Mouse (Mus musculus) hindbrain, embryonic 13.5 days (tissue): Measurements from ENCODE around the gene Med25. TPM values are rescaled to one million over a fixed set of nuclear protein-coding genes. Genes with fewer than 3 reads are reported as not detected.

ENCODE experiments used
- ATAC-seq: fragments of 200-750 bp; cut with Nextera tagmentation; 2 replicates; pipeline ENCODE4 v1.8.0; 2017; ENCODE audit warnings: moderate TSS enrichment; ENCODE audit not compliant: low FRiP score
- H3K27ac ChIP-seq: fragments of 300-500 bp; sonication (generic); 2 replicates; pipeline ENCODE4 v1.5.1; 2015; ENCODE audit warnings: inconsistent platforms, mild to moderate bottlenecking, moderate library complexity
- H3K27me3 ChIP-seq: fragments of 300-500 bp; sonication (generic); 2 replicates; pipeline ENCODE4 v1.6.1; 2015; ENCODE audit warnings: mild to moderate bottlenecking, inconsistent platforms
- H3K36me3 ChIP-seq: fragments of 300-500 bp; sonication (generic); 2 replicates; pipeline ENCODE4 v1.6.1; 2015; ENCODE audit warnings: mild to moderate bottlenecking, inconsistent platforms
- H3K4me1 ChIP-seq: fragments of 300-500 bp; sonication (generic); replicated peaks from 2 replicates; pipeline ENCODE4 v1.6.1; 2015; ENCODE audit warnings: inconsistent platforms
- H3K4me2 ChIP-seq: fragments of 300-500 bp; sonication (generic); 2 replicates; pipeline ENCODE4 v1.6.1; 2015; ENCODE audit warnings: inconsistent platforms, mild to moderate bottlenecking, moderate library complexity
- H3K4me3 ChIP-seq: fragments of 300-500 bp; sonication (generic); 2 replicates; pipeline ENCODE4 v1.5.1; 2015; ENCODE audit warnings: mild to moderate bottlenecking, inconsistent platforms
- H3K9ac ChIP-seq: fragments of 300-500 bp; sonication (generic); 2 replicates; pipeline ENCODE4 v1.6.1; 2015; ENCODE audit warnings: mild to moderate bottlenecking, inconsistent platforms
- H3K9me3 ChIP-seq: fragments of 300-500 bp; sonication (generic); 2 replicates; pipeline ENCODE4 v1.6.1; 2016; ENCODE audit warnings: inconsistent platforms
- WGBS: fragments of 180-500 bp; shearing (Covaris S2); methylation state at CpG from one replicate; pipeline ENCODE4 v1.1.7; 2015; 5-methylcytosine and 5-hydroxymethylcytosine counted together
- polyA plus RNA-seq: library from polyadenylated mRNA; unstranded; fragments of >200 nt; fragmentation: Nextera tagmentation; extraction: Ambion mirVana; gene quantifications from 2 replicates; pipeline ENCODE4 v1.2.1, GENCODE M21; 2015

The Med25 gene
- polyA plus RNA-seq, 1 experiment from 2014 or later, result 142 TPM

GRCm38 (mm10) chr7:44867802-44868201 is 24.7 kb downstream of the Med25 start:
- Histone ChIP-seq H3K9me3 (no peaks in the 10 kb centered on the region), H3K4me2 (peak overlapping the region; percentile 98), H3K27ac (peak overlapping the region; percentile 100; the same call in 1 of the 2 replicates), H3K27me3 (no peaks in the 10 kb centered on the region), H3K4me1 (peaks cover 57% of the 10 kb centered on the region), H3K9ac (peak overlapping the region; percentile 99), H3K4me3 (peak overlapping the region; percentile 93), H3K36me3 (peaks cover 37% of the 10 kb centered on the region)
- no peak for ATAC-seq
- WGBS, result 54% methylated on average over 9 of the region's 9 CpGs

- Histone ChIP-seq H3K9me3 (no peaks in the 10 kb centered on the region), H3K9ac (peak overlapping the region; percentile 99), H3K4me1 (peaks cover 57% of the 10 kb centered on the region), H3K27me3 (no peaks in the 10 kb centered on the region), H3K4me3 (peak overlapping the region; percentile 93), H3K36me3 (peaks cover 44% of the 10 kb centered on the region), H3K27ac (peak overlapping the region; percentile 30; the same call in 1 of the 2 replicates), H3K4me2 (peak overlapping the region; percentile 98)
- 79% methylated on average over 19 of the region's 19 CpGs for WGBS
- no peak for ATAC-seq
These were observed 25.4 kb downstream of the Med25 start for GRCm38 (mm10) chr7:44867010-44867702.

GRCm38 (mm10) chr7:44866276-44867009 is 26.1 kb downstream of the Med25 start:
- Histone ChIP-seq H3K9me3 (no peaks in the 10 kb centered on the region), H3K9ac (peak overlapping the region; percentile 99), H3K4me2 (peak overlapping the region; percentile 98), H3K36me3 (peaks cover 51% of the 10 kb centered on the region), H3K27me3 (no peaks in the 10 kb centered on the region), H3K4me1 (peaks cover 58% of the 10 kb centered on the region), H3K27ac (peak overlapping the region; percentile 67), H3K4me3 (peak overlapping the region; percentile 93)
- no peak for ATAC-seq
- WGBS, result 58% methylated on average over 15 of the region's 15 CpGs

GRCm38 (mm10) chr7:44864595-44865542 is 27.6 kb downstream of the Med25 start:
- 88% methylated on average over 24 of the region's 24 CpGs for WGBS
- Histone ChIP-seq H3K9me3 (no peaks in the 10 kb centered on the region), H3K9ac (peak overlapping the region; percentile 35; the same call in 1 of the 2 replicates), H3K27me3 (no peaks in the 10 kb centered on the region), H3K4me3 (no peak overlapping the region), H3K27ac (0 out of 2 replicates have a peak overlapping the region, but pooled peaks have one; percentile 67), H3K4me2 (peak overlapping the region; percentile 98; the same call in 1 of the 2 replicates), H3K4me1 (peaks cover 64% of the 10 kb centered on the region), H3K36me3 (peaks cover 60% of the 10 kb centered on the region)
- ATAC-seq, result no peak

- WGBS, result 89% methylated on average over 11 of the region's 11 CpGs
- Histone ChIP-seq H3K4me1 (peaks cover 72% of the 10 kb centered on the region), H3K9me3 (no peaks in the 10 kb centered on the region), H3K4me3 (no peak overlapping the region), H3K27me3 (no peaks in the 10 kb centered on the region), H3K27ac (no peak overlapping the region), H3K36me3 (peaks cover 66% of the 10 kb centered on the region), H3K9ac (no peak overlapping the region), H3K4me2 (no peak overlapping the region)
- no peak for ATAC-seq
These were observed 28.5 kb downstream of the Med25 start for GRCm38 (mm10) chr7:44863982-44864494.

- no peak overlapping the region; the same call in 1 of the 2 replicates for H3K4me3 ChIP-seq
- whole genome bisulfite sequencing, result 88% methylated on average over 14 of the region's 14 CpGs
- H3K9me3 ChIP-seq, result no peaks in the 10 kb centered on the region
- peaks cover 66% of the 10 kb centered on the region for H3K36me3 ChIP-seq
- ATAC-seq, result no peak
- no peak overlapping the region for H3K9ac ChIP-seq
- H3K4me1 ChIP-seq, result peaks cover 75% of the 10 kb centered on the region
- H3K27ac ChIP-seq, result no peak overlapping the region
- no peaks in the 10 kb centered on the region for H3K27me3 ChIP-seq
- H3K4me2 ChIP-seq, result no peak overlapping the region
These were observed 29.3 kb downstream of the Med25 start for GRCm38 (mm10) chr7:44863210-44863609.

- peaks cover 66% of the 10 kb centered on the region for H3K36me3 ChIP-seq
- H3K4me1 ChIP-seq, result peaks cover 75% of the 10 kb centered on the region
- H3K9ac ChIP-seq, result no peak overlapping the region
- no peak for ATAC-seq
- H3K27ac ChIP-seq, result no peak overlapping the region
- H3K4me2 ChIP-seq, result no peak overlapping the region
- WGBS, result 95% methylated on average over 8 of the region's 8 CpGs
- H3K27me3 ChIP-seq, result no peaks in the 10 kb centered on the region
- no peaks in the 10 kb centered on the region for H3K9me3 ChIP-seq
- no peak overlapping the region for H3K4me3 ChIP-seq
These were observed 30.1 kb downstream of the Med25 start for GRCm38 (mm10) chr7:44862434-44862833.

- Histone ChIP-seq H3K4me3 (no peak overlapping the region), H3K9ac (no peak overlapping the region), H3K9me3 (no peaks in the 10 kb centered on the region), H3K27ac (peak overlapping the region; percentile 46; the same call in 1 of the 2 replicates), H3K4me2 (no peak overlapping the region), H3K36me3 (peaks cover 63% of the 10 kb centered on the region), H3K4me1 (peaks cover 68% of the 10 kb centered on the region), H3K27me3 (no peaks in the 10 kb centered on the region)
- WGBS, result 74% methylated on average over 14 of the region's 14 CpGs
- no peak for ATAC-seq
These were observed 31.1 kb downstream of the Med25 start for GRCm38 (mm10) chr7:44861429-44861816.

DNA sequence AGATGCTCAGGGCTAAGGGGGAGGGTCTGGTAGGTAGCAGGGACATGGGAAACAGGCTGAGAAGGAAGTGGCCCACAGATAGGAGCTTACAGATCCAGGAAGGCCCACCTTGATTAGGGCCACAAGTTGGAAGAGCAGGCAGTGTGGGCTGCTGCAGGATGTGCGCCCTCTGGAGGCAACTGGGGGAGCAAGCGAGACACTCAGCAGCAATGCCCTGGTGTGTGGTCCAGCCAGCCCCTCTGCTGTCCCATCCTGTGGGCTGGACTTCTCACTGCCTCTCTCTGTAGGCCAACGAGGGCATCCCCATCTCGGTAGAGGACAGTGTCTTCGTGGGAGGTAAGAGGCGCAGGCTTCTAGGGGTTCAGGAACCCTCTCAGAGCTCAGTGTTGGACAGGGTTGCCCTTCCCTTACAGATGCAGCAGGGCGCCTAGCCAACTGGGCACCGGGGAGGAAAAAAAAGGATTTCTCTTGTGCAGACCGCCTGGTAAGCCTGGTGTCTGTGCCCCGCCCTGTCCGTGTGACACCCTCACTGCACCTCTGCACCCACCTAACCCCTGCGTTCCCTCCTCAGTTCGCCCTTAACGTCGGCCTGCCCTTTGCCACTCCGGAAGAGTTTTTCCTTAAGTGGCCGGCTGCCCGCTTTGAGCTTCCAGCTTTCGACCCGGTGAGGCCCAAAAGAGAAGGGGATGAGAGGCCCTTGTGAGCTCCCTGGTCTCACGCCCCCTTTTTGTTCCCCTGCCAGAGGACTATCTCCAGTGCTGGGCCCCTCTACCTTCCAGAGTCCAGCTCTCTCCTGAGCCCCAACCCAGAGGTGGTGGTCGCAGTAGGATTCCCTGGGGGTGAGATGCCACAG is 31.7 kb downstream of the Med25 start:
- 0 out of 2 replicates have a peak, but pooled peaks have one; percentile 16 for ATAC-seq
- 0 out of 2 replicates have a peak overlapping the region, but pooled peaks have one; percentile 10 for H3K4me2 ChIP-seq
- 60% methylated on average over 22 of the region's 22 CpGs for WGBS
- peak overlapping the region; percentile 43; the same call in 1 of the 2 replicates for H3K9ac ChIP-seq
- H3K36me3 ChIP-seq, result peaks cover 59% of the 10 kb centered on the region
- H3K9me3 ChIP-seq, result no peaks in the 10 kb centered on the region
- H3K4me1 ChIP-seq, result peaks cover 65% of the 10 kb centered on the region
- peak overlapping the region; percentile 46; the same call in 1 of the 2 replicates for H3K27ac ChIP-seq
- no peaks in the 10 kb centered on the region for H3K27me3 ChIP-seq
- no peak overlapping the region for H3K4me3 ChIP-seq

GRCm38 (mm10) chr7:44859896-44860295 is 32.6 kb downstream of the Med25 start:
- Histone ChIP-seq H3K36me3 (peaks cover 49% of the 10 kb centered on the region), H3K27ac (no peak overlapping the region), H3K9me3 (no peaks in the 10 kb centered on the region), H3K4me2 (no peak overlapping the region), H3K4me3 (no peak overlapping the region), H3K27me3 (no peaks in the 10 kb centered on the region), H3K4me1 (peaks cover 61% of the 10 kb centered on the region), H3K9ac (0 out of 2 replicates have a peak overlapping the region, but pooled peaks have one; percentile 43)
- WGBS, result 93% methylated on average over 11 of the region's 11 CpGs
- no peak for ATAC-seq

DNA sequence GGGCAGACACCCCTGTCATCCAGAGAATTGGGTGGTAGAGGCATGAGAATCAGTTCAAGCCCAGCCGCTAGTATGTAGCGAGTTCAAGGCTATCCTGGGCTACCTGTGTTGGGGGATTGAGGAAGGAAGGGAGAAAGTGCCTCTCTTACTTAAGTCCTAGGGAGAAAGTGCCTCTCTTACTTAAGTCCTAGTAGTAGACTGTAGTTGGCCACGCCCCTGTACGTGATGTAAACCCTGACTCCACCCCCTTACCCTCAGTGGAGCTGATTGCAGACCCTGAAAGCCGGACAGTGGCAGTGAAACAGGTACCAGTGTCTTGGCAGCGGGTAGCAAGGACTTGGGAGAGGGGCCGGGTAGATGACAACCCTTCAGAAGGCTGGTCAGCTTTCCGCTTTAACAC is 34.6 kb downstream of the Med25 start:
- Histone ChIP-seq H3K36me3 (peaks cover 33% of the 10 kb centered on the region), H3K27ac (peak overlapping the region; percentile 96), H3K9ac (peak overlapping the region; percentile 92), H3K4me1 (peaks cover 68% of the 10 kb centered on the region), H3K4me3 (peak overlapping the region; percentile 70), H3K27me3 (no peaks in the 10 kb centered on the region), H3K4me2 (peak overlapping the region; percentile 92), H3K9me3 (no peaks in the 10 kb centered on the region)
- WGBS, result 31% methylated on average over 8 of the region's 8 CpGs
- ATAC-seq, result no peak
